Mouse (Mus musculus) heart, postnatal 0 days (tissue): Measurements from ENCODE around the gene Rundc1.

Experiments
- CTCF ChIP-seq: IDR thresholded peaks from 2 replicates; pipeline ENCODE4 v1.5.1; 2016; ENCODE audit warnings: antibody characterized with exemption, control low read depth, low read depth
- EP300 ChIP-seq: IDR thresholded peaks from 2 replicates; pipeline ENCODE4 v1.6.1; 2016; ENCODE audit warnings: antibody characterized with exemption, low read depth

- no peak for TF ChIP-seq CTCF
- TF ChIP-seq EP300: no peak
Measured at GRCm38 (mm10) chr11:101415306-101415705, 9.6 kb upstream of the Rundc1 start.
